Mouse (Mus musculus): ENCODE measurements around the gene Gm21970. TPM values are rescaled to one million over a fixed set of nuclear protein-coding genes. Genes with fewer than 3 reads are reported as not detected.

Gene Gm21970
- polyA plus RNA-seq, 1 experiment = not detected

GRCm38 (mm10) chr16:91441366-91441765 lies 49.8 kb downstream of the Gm21970 start:
- Histone ChIP-seq H3K27ac (ENCODE audit: insufficient read depth, low read depth, low read length) (peak overlapping the region; percentile 74), H3K4me3 (ENCODE audit: low read depth, low read length) (no peak overlapping the region), H3K36me3 (ENCODE audit: control insufficient read depth, insufficient read depth, low read length) (no peaks in the 10 kb centered on the region), H3K4me1 (ENCODE audit: control insufficient read depth, insufficient read depth, insufficient read length, low read length) (peaks cover 15% of the 10 kb centered on the region; the same call in 1 of the 2 replicates), H3K27me3 (ENCODE audit: control insufficient read depth, insufficient read depth, low read length) (no peaks in the 10 kb centered on the region)
- TF ChIP-seq POLR2A (IDR thresholded peaks at IDR 0.05; ENCODE audit: low read depth, low read length) = no peak
- peak; percentile 30; the same call in 1 of the 2 replicates for TF ChIP-seq CTCF (IDR thresholded peaks at IDR 0.05; ENCODE audit: extremely low read depth, insufficient read length, insufficient replicate concordance, low read depth, low read length)
- WGBS = 13% methylated on average over 7 of the region's 7 CpGs

GRCm38 (mm10) chr16:91441811-91442240 lies 50.3 kb downstream of the Gm21970 start:
- no peak overlapping the region for H3K4me3 ChIP-seq (ENCODE audit: low read depth, low read length)
- H3K36me3 ChIP-seq (ENCODE audit: control insufficient read depth, insufficient read depth, low read length) = no peaks in the 10 kb centered on the region
- TF ChIP-seq POLR2A (IDR thresholded peaks at IDR 0.05; ENCODE audit: low read depth, low read length) (no peak), CTCF (IDR thresholded peaks at IDR 0.05; ENCODE audit: extremely low read depth, insufficient read length, insufficient replicate concordance, low read depth, low read length) (0 out of 2 replicates have a peak, but pooled peaks have one; percentile 2)
- H3K4me1 ChIP-seq (ENCODE audit: control insufficient read depth, insufficient read depth, insufficient read length, low read length) = peaks cover 18% of the 10 kb centered on the region; the same call in 1 of the 2 replicates
- H3K27me3 ChIP-seq (ENCODE audit: control insufficient read depth, insufficient read depth, low read length) = no peaks in the 10 kb centered on the region
- H3K27ac ChIP-seq (ENCODE audit: insufficient read depth, low read depth, low read length) = peak overlapping the region; percentile 74
- WGBS = 44% methylated on average over 7 of the region's 7 CpGs

- 83% methylated on average over 4 of the region's 4 CpGs for WGBS
- no peaks in the 10 kb centered on the region for H3K27me3 ChIP-seq (ENCODE audit: control insufficient read depth, insufficient read depth, low read length)
- no peak overlapping the region for H3K4me3 ChIP-seq (ENCODE audit: low read depth, low read length)
- TF ChIP-seq POLR2A (IDR thresholded peaks at IDR 0.05; ENCODE audit: low read depth, low read length) (no peak), CTCF (IDR thresholded peaks at IDR 0.05; ENCODE audit: extremely low read depth, insufficient read length, insufficient replicate concordance, low read depth, low read length) (no peak)
- H3K36me3 ChIP-seq (ENCODE audit: control insufficient read depth, insufficient read depth, low read length) = no peaks in the 10 kb centered on the region
- peaks cover 24% of the 10 kb centered on the region; the same call in 1 of the 2 replicates for H3K4me1 ChIP-seq (ENCODE audit: control insufficient read depth, insufficient read depth, insufficient read length, low read length)
- peak overlapping the region; percentile 25 for H3K27ac ChIP-seq (ENCODE audit: insufficient read depth, low read depth, low read length)
Observed at GRCm38 (mm10) chr16:91442446-91442845, 50.9 kb downstream of the Gm21970 start.

- H3K27ac ChIP-seq (ENCODE audit: insufficient read depth, low read depth, low read length) = no peak overlapping the region
- no peak for TF ChIP-seq POLR2A (IDR thresholded peaks at IDR 0.05; ENCODE audit: low read depth, low read length)
- TF ChIP-seq CTCF (IDR thresholded peaks at IDR 0.05; ENCODE audit: extremely low read depth, insufficient read length, insufficient replicate concordance, low read depth, low read length) = no peak
- H3K4me1 ChIP-seq (ENCODE audit: control insufficient read depth, insufficient read depth, insufficient read length, low read length) = peaks cover 31% of the 10 kb centered on the region; the same call in 1 of the 2 replicates
- 79% methylated on average over 8 of the region's 8 CpGs for WGBS
- H3K27me3 ChIP-seq (ENCODE audit: control insufficient read depth, insufficient read depth, low read length) = no peaks in the 10 kb centered on the region
- no peak overlapping the region for H3K4me3 ChIP-seq (ENCODE audit: low read depth, low read length)
- H3K36me3 ChIP-seq (ENCODE audit: control insufficient read depth, insufficient read depth, low read length) = no peaks in the 10 kb centered on the region
Observed at GRCm38 (mm10) chr16:91443211-91443611, 51.7 kb downstream of the Gm21970 start.

GRCm38 (mm10) chr16:91444847-91445246 lies 53.3 kb downstream of the Gm21970 start:
- 80% methylated on average over 4 of the region's 4 CpGs for WGBS
- Histone ChIP-seq H3K36me3 (ENCODE audit: control insufficient read depth, insufficient read depth, low read length) (no peaks in the 10 kb centered on the region), H3K4me1 (ENCODE audit: control insufficient read depth, insufficient read depth, insufficient read length, low read length) (peaks cover 43% of the 10 kb centered on the region; the same call in 1 of the 2 replicates), H3K27ac (ENCODE audit: insufficient read depth, low read depth, low read length) (no peak overlapping the region), H3K4me3 (ENCODE audit: low read depth, low read length) (no peak overlapping the region), H3K27me3 (ENCODE audit: control insufficient read depth, insufficient read depth, low read length) (no peaks in the 10 kb centered on the region)
- TF ChIP-seq CTCF (IDR thresholded peaks at IDR 0.05; ENCODE audit: extremely low read depth, insufficient read length, insufficient replicate concordance, low read depth, low read length) = no peak
- TF ChIP-seq POLR2A (IDR thresholded peaks at IDR 0.05; ENCODE audit: low read depth, low read length) = no peak

GRCm38 (mm10) chr16:91445566-91445965 lies 54.0 kb downstream of the Gm21970 start:
- no peak overlapping the region for H3K27ac ChIP-seq (ENCODE audit: insufficient read depth, low read depth, low read length)
- TF ChIP-seq POLR2A (IDR thresholded peaks at IDR 0.05; ENCODE audit: low read depth, low read length) = no peak
- no peak for TF ChIP-seq CTCF (IDR thresholded peaks at IDR 0.05; ENCODE audit: extremely low read depth, insufficient read length, insufficient replicate concordance, low read depth, low read length)

GRCm38 (mm10) chr16:91446778-91447511 lies 55.4 kb downstream of the Gm21970 start:
- 46% methylated on average over 8 of the region's 8 CpGs for WGBS
- peaks cover 39% of the 10 kb centered on the region; the same call in 1 of the 2 replicates for H3K4me1 ChIP-seq (ENCODE audit: control insufficient read depth, insufficient read depth, insufficient read length, low read length)
- H3K27me3 ChIP-seq (ENCODE audit: control insufficient read depth, insufficient read depth, low read length) = no peaks in the 10 kb centered on the region

More at GRCm38 (mm10) chr16:91445566-91445965, 54.0 kb downstream of the Gm21970 start:
- Histone ChIP-seq H3K4me1 (ENCODE audit: control insufficient read depth, insufficient read depth, insufficient read length, low read length) (peaks cover 43% of the 10 kb centered on the region; the same call in 1 of the 2 replicates), H3K4me3 (ENCODE audit: low read depth, low read length) (no peak overlapping the region), H3K36me3 (ENCODE audit: control insufficient read depth, insufficient read depth, low read length) (no peaks in the 10 kb centered on the region), H3K27me3 (ENCODE audit: control insufficient read depth, insufficient read depth, low read length) (no peaks in the 10 kb centered on the region)
- 67% methylated on average over 5 of the region's 5 CpGs for WGBS

More at GRCm38 (mm10) chr16:91446778-91447511, 55.4 kb downstream of the Gm21970 start:
- Histone ChIP-seq H3K27ac (ENCODE audit: insufficient read depth, low read depth, low read length) (peak overlapping the region; percentile 94), H3K4me3 (ENCODE audit: low read depth, low read length) (no peak overlapping the region; the same call in 1 of the 2 replicates), H3K36me3 (ENCODE audit: control insufficient read depth, insufficient read depth, low read length) (no peaks in the 10 kb centered on the region)
- TF ChIP-seq CTCF (IDR thresholded peaks at IDR 0.05; ENCODE audit: extremely low read depth, insufficient read length, insufficient replicate concordance, low read depth, low read length) = no peak
- TF ChIP-seq POLR2A (IDR thresholded peaks at IDR 0.05; ENCODE audit: low read depth, low read length) = no peak
